Mouse (Mus musculus) kidney, adult 2 months (tissue): ENCODE data around the gene A4gnt.

Experiments
- CTCF ChIP-seq: fragments of 200-500 bp; conservative IDR thresholded peaks from 2 replicates; pipeline ENCODE4 v1.5.1; 2011; ENCODE audit warnings: low read depth, mild to moderate bottlenecking, control low read depth, low read length, moderate library complexity, mixed read lengths; ENCODE audit not compliant: insufficient read depth, insufficient read length
- POLR2A ChIP-seq: fragments of 200-500 bp; IDR thresholded peaks from one replicate; pipeline ENCODE4 v1.6.1; 2011; ENCODE audit warnings: low read depth, low read length, control low read depth

DNA sequence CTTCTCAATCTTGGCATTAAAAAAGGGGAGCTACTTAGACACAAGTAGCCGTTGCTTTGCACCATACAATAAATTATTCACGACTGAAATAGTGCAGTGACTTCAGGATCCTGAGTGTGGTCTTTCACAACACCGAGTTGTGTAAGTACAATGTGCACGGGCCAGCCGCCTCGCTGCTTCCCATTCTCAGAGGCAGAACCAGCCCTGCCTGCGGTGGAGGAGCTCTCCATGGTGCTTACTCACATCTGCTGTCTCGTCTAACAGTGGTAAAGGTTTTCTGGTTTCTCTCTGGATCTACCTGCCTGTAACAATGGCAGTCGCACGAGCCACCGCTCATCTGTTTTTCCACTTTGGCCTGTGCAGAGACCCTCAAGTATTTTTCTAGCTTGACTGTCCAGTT is 48.6 kb upstream of the A4gnt start:
- TF ChIP-seq CTCF, result no peak
- no peak for TF ChIP-seq POLR2A
